Mouse (Mus musculus) lung, postnatal 0 days (tissue): Measurements from ENCODE around the gene Cbfa2t2.

ENCODE experiments used
- CTCF ChIP-seq: IDR thresholded peaks from 2 replicates; pipeline ENCODE4 v1.5.1; 2016; ENCODE audit warnings: antibody characterized with exemption, mild to moderate bottlenecking
- EP300 ChIP-seq: IDR thresholded peaks from 2 replicates; pipeline ENCODE4 v1.6.1; 2016; ENCODE audit warnings: antibody characterized with exemption, mild to moderate bottlenecking, control low read depth

- no peak for TF ChIP-seq CTCF
- no peak for TF ChIP-seq EP300
These were observed 102.4 kb downstream of the Cbfa2t2 start for GRCm38 (mm10) chr2:154538710-154539109.
